Comparison of ENCODE assay signal across 8 mouse cellular contexts in genomic region chr11:116626299-116627071, GRCm38 (mm10). TPM values are rescaled to one million over a fixed set of nuclear protein-coding genes. Genes with fewer than 3 reads are reported as not detected.
A peak's percentile ranks its signal among the peaks of the same experiment; 100 is the strongest.
DNase-seq lines count a peak whose midpoint lies in the region; ATAC-seq and TF ChIP-seq lines count a peak whose summit lies in the region.
"Had no signal": no experiment of that assay in that cellular context is flagged by ENCODE, and none has a peak within 500 bp of the region (broad histone marks: within the 10 kb centered on the region; RNA-seq: fewer than 3 reads in every experiment).

Rhbdf2 (minus strand) TSS chr11:116627019.

- no peak for DNase-seq in liver, embryonic 11.5 days (ENCODE audit: low spot score)
- no peak for DNase-seq in liver, postnatal 0 days
- no peak for DNase-seq in adrenal gland, adult 8-10 months
- DNase-seq in heart, embryonic 10.5 days (ENCODE audit: low spot score), result peak; percentile 78
- DNase-seq in layer of hippocampus, postnatal 10 days (ENCODE audit: low spot score in 2 of 2), result no peak
- no peak for DNase-seq in left cerebral cortex, adult 11 months (ENCODE audit: low spot score)

- no peak within 1 kb of the TSS for H3K27ac ChIP-seq in liver, embryonic 11.5 days (ENCODE audit: low read depth, low read length)
- H3K27ac ChIP-seq in liver, postnatal 0 days (ENCODE audit: low read depth), result no peak within 1 kb of the TSS
- peak within 1 kb of the TSS; percentile 89 for H3K27ac ChIP-seq in heart, embryonic 10.5 days

- no peak within 1 kb of the TSS for H3K4me3 ChIP-seq in liver, embryonic 11.5 days (ENCODE audit: low read depth, low read length)
- H3K4me3 ChIP-seq in liver, postnatal 0 days (ENCODE audit: low read depth, low read length), result no peak within 1 kb of the TSS
- H3K4me3 ChIP-seq in heart, embryonic 10.5 days, result 0 out of 2 replicates have a peak within 1 kb of the TSS, but pooled peaks have one; percentile 18

- ATAC-seq in liver, embryonic 11.5 days (replicated peaks; ENCODE audit: low FRiP score), result no peak
- no peak for ATAC-seq in liver, postnatal 0 days
- no peak for ATAC-seq in megakaryocyte, adult 5-6 weeks (ENCODE audit: poor library complexity, severe bottlenecking)
- ATAC-seq: forebrain, embryonic 16.5 days had no signal

- no peaks in the 10 kb centered on the region for H3K9me3 ChIP-seq in liver, embryonic 11.5 days (ENCODE audit: control insufficient read depth, low read length)
- no peaks in the 10 kb centered on the region for H3K9me3 ChIP-seq in liver, postnatal 0 days (ENCODE audit: low read length)
- no peaks in the 10 kb centered on the region for H3K9me3 ChIP-seq in heart, embryonic 10.5 days

- peaks cover 49% of the 10 kb centered on the region for H3K4me1 ChIP-seq in liver, embryonic 11.5 days (replicated peaks; ENCODE audit: control insufficient read depth, insufficient read depth, low read length)
- H3K4me1 ChIP-seq in liver, postnatal 0 days (ENCODE audit: insufficient read depth), result peaks cover 35% of the 10 kb centered on the region
- peaks cover 84% of the 10 kb centered on the region for H3K4me1 ChIP-seq in heart, embryonic 10.5 days

- H3K9ac ChIP-seq in liver, embryonic 11.5 days (ENCODE audit: low read depth, low read length), result no peak within 1 kb of the TSS
- no peak within 1 kb of the TSS for H3K9ac ChIP-seq in liver, postnatal 0 days (replicated peaks)

- no peak for TF ChIP-seq EP300 in liver, postnatal 0 days (IDR thresholded peaks at IDR 0.05; ENCODE audit: low read depth)

- H3K4me2 ChIP-seq in liver, embryonic 11.5 days, result no peak within 1 kb of the TSS
- H3K4me2 ChIP-seq in liver, postnatal 0 days (ENCODE audit: low read depth, low read length), result no peak within 1 kb of the TSS

- H3K27me3 ChIP-seq in liver, embryonic 11.5 days (replicated peaks; ENCODE audit: control insufficient read depth, insufficient read depth, low read length), result no peaks in the 10 kb centered on the region
- no peaks in the 10 kb centered on the region for H3K27me3 ChIP-seq in liver, postnatal 0 days (ENCODE audit: insufficient read depth, low read length)
- H3K27me3 ChIP-seq in heart, embryonic 10.5 days (ENCODE audit: insufficient read depth, poor library complexity, severe bottlenecking), result no peaks in the 10 kb centered on the region

- no peaks in the 10 kb centered on the region for H3K36me3 ChIP-seq in liver, embryonic 11.5 days (ENCODE audit: control insufficient read depth, insufficient read depth, low read length)
- no peaks in the 10 kb centered on the region for H3K36me3 ChIP-seq in liver, postnatal 0 days (replicated peaks; ENCODE audit: insufficient read depth, low read length)
- no peaks in the 10 kb centered on the region for H3K36me3 ChIP-seq in heart, embryonic 10.5 days

- 75% methylated on average over 10 of the region's 10 CpGs for WGBS in liver, embryonic 11.5 days
- 68% methylated on average over 10 of the region's 10 CpGs for WGBS in liver, postnatal 0 days (ENCODE audit: insufficient replicate concordance)
- 49% methylated on average over 10 of the region's 10 CpGs for WGBS in heart, embryonic 10.5 days

- no peak for TF ChIP-seq CTCF in liver, postnatal 0 days (IDR thresholded peaks at IDR 0.05; ENCODE audit: low read depth)

RNA-seq across cellular contexts. Expression of gene Rhbdf2, which starts in this region (rescaled TPM):
- polyA plus RNA-seq in liver, embryonic 11.5 days (2014; fragmentation: Nextera tagmentation; extraction: Ambion mirVana), result 9.9 and 10.6 TPM in 2 replicates
- polyA plus RNA-seq in liver, postnatal 0 days (2015; fragmentation: Nextera tagmentation; extraction: Ambion mirVana), result 4.9 and 6.2 TPM in 2 replicates
- total RNA-seq in adrenal gland, adult 8-10 months (2022), result 10 to 100 TPM; 13.3 to 20.5 (median 15.0) TPM
- polyA plus RNA-seq in heart, embryonic 10.5 days (2016; fragmentation: Nextera tagmentation; extraction: Ambion mirVana), result 6.7 and 8.7 TPM in 2 replicates
- total RNA-seq in megakaryocyte, adult 5-6 weeks (2015), result 20.9 and 21.8 TPM in 2 replicates
- total RNA-seq in megakaryocyte, adult 5-6 weeks (2017), result 16.2 TPM in 2 replicates
- total RNA-seq in layer of hippocampus, postnatal 10 days (2021), result 1 to 10 TPM in 1 of 2 experiments, under 1 TPM in 1; 0.94 to 1.5 TPM

Comparison
In these comparisons a context has a peak if more than half of its experiments do, and no peak if none do; other contexts are left out.
1. RNA of gene Rhbdf2 (total RNA-seq): 16.2 to 21.8 TPM in megakaryocyte, adult 5-6 weeks and 13.3 to 20.5 TPM in adrenal gland, adult 8-10 months; 0.94 to 1.5 TPM in layer of hippocampus, postnatal 10 days; every median in the first group is over 4 times any median in the second.